Mouse (Mus musculus) brain, adult 10 weeks (tissue): ENCODE data around the gene Prom1. TPM values are rescaled to one million over a fixed set of nuclear protein-coding genes. Genes with fewer than 3 reads are reported as not detected.

Experiments
- polyA plus RNA-seq: library from polyadenylated mRNA; stranded (reverse); fragments of 350-450 nt; fragmentation: Illumina TruSeq; extraction: RNeasy Lipid Tissue Mini Kit (QIAGEN cat#74804); gene quantifications from one replicate; pipeline ENCODE4 v1.2.3, GENCODE M21; 2015; ENCODE audit warnings: low read depth, low replicate concordance

The Prom1 gene
- polyA plus RNA-seq: 12.2 TPM

GRCm38 (mm10) chr5:44101231-44102110, at the start of gene Prom1:
Gene Prom1, minus strand, starts transcription at chr5:44102032.

GRCm38 (mm10) chr5:43981620-43982019, 120.2 kb downstream of the Prom1 start, which contains the start of gene Fgfbp1:
Gene Fgfbp1, minus strand, starts transcription at chr5:43981779.

Other genes with a start within 250 kb of the Prom1 start
- 4.8 TPM for gene Cd38, start 233.5 kb downstream of the Prom1 start, polyA plus RNA-seq
- not detected for gene Gm7879, start 188.9 kb downstream of the Prom1 start, polyA plus RNA-seq
- gene Fgfbp1, start 120.3 kb downstream of the Prom1 start, polyA plus RNA-seq: 3.2 TPM
- gene Tapt1, start 124.6 kb upstream of the Prom1 start, polyA plus RNA-seq: 54.1 TPM